Mouse (Mus musculus): Measurements from ENCODE around the gene Pdcd4.

DNA sequence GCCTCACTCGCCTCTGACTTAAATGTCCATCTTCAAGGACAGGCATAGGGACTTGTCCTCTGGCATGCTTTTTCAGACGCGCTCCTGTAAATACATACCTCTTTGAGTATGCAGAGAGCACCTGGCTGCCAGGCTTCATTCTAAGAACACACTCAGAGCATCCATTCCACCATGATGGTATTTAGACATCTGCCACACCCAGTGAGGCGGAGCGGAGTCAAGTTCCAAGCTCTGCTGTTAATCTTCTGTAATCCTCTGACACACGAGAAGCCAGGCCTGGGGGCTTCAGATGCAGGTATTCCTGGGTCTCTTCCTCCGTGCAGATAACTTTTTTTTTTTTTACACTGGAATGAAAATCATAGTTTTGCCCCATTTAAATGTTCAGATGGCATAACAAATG lies 32.4 kb upstream of the Pdcd4 start:
- TF ChIP-seq POLR2A (IDR thresholded peaks at IDR 0.05; ENCODE audit: borderline replicate concordance, extremely low read depth, insufficient read depth, insufficient read length, poor library complexity, severe bottlenecking), result no peak
- no peak for TF ChIP-seq CTCF (IDR thresholded peaks at IDR 0.05; ENCODE audit: borderline replicate concordance, extremely low read depth, insufficient read depth, insufficient read length)

Data from brain, embryonic 14.5 days (tissue).